Mouse (Mus musculus) CH12.LX (cell line): ENCODE measurements around the gene Lsm5. TPM values are rescaled to one million over a fixed set of nuclear protein-coding genes. Genes with fewer than 3 reads are reported as not detected.

Experiments used
- DNase-seq: peaks from one replicate; pipeline ENCODE4 v3.0.0-alpha.2; 2013; ENCODE audit errors: extremely low read depth
- H3K27ac ChIP-seq: 2 replicates; pipeline ENCODE4 v1.5.1; 2012; ENCODE audit warnings: low read depth, mild to moderate bottlenecking, control low read depth, moderate library complexity; ENCODE audit not compliant: insufficient read depth
- H3K27me3 ChIP-seq: replicated peaks from 2 replicates; pipeline ENCODE3; 2012; ENCODE audit warnings: inconsistent platforms
- H3K36me3 ChIP-seq, 2 experiments: replicated peaks in 1 of 2; 2 replicates each; pipeline versions ENCODE3 to v1.6.1; 2012; ENCODE audit warnings: inconsistent platforms in 1 of 2, low read length in 1 of 2, mild to moderate bottlenecking in 1 of 2, mixed read lengths in 1 of 2, moderate library complexity in 1 of 2; ENCODE audit not compliant: control insufficient read depth in 1 of 2, insufficient read depth in 1 of 2
- H3K4me1 ChIP-seq, 2 experiments: 2 replicates each; pipeline ENCODE4 v1.6.1; 2012; ENCODE audit warnings: inconsistent platforms in 1 of 2, moderate library complexity in 1 of 2; ENCODE audit not compliant: insufficient read depth in 2 of 2, control insufficient read depth in 1 of 2
- H3K4me2 ChIP-seq: 2 replicates; pipeline ENCODE4 v1.6.1; 2012; ENCODE audit warnings: low read depth, mild to moderate bottlenecking, control low read depth; ENCODE audit not compliant: poor library complexity, insufficient read depth, severe bottlenecking
- H3K4me3 ChIP-seq, 3 experiments: fragments of 150-350 bp in 1 of 3; sonication (generic) in 1 of 3; replicated peaks in 1 of 3; 2 replicates each; pipeline versions ENCODE3 to v1.5.1; 2011 to 2012; ENCODE audit warnings: low read depth in 2 of 3, low read length in 2 of 3, mild to moderate bottlenecking in 2 of 3, moderate library complexity in 2 of 3, control low read depth in 1 of 3, improper control_type of control experiment in 1 of 3, inconsistent platforms in 1 of 3, mixed read lengths in 1 of 3; ENCODE audit not compliant: poor library complexity in 1 of 3
- H3K79me2 ChIP-seq: replicated peaks from 2 replicates; pipeline ENCODE4 v1.6.1; 2012; ENCODE audit warnings: mild to moderate bottlenecking, moderate library complexity; ENCODE audit not compliant: control insufficient read depth, poor library complexity, insufficient read depth, severe bottlenecking; ENCODE audit errors: extremely low read depth
- H3K9ac ChIP-seq: 2 replicates; pipeline ENCODE4 v1.6.1; 2012; ENCODE audit warnings: low read depth, mild to moderate bottlenecking, control low read depth, moderate library complexity; ENCODE audit not compliant: insufficient read depth
- H3K9me3 ChIP-seq: replicated peaks from 2 replicates; pipeline ENCODE3; 2012; ENCODE audit warnings: low read length, inconsistent platforms, mixed read lengths
- CHD1 ChIP-seq: IDR thresholded peaks from 2 replicates; pipeline ENCODE4 v1.6.1; 2012; ENCODE audit warnings: low read depth, low read length, improper control_type of control experiment, inconsistent platforms
- CHD2 ChIP-seq: IDR thresholded peaks from 2 replicates; pipeline ENCODE4 v1.6.1; 2011; ENCODE audit warnings: low read length, improper control_type of control experiment
- E2F4 ChIP-seq: IDR thresholded peaks from 2 replicates; pipeline ENCODE4 v1.6.1; 2011; ENCODE audit warnings: low read depth, low read length, improper control_type of control experiment; ENCODE audit not compliant: insufficient replicate concordance
- ELF1 ChIP-seq: IDR thresholded peaks from 2 replicates; pipeline ENCODE4 v1.6.1; 2014; ENCODE audit warnings: low read depth, mild to moderate bottlenecking, inconsistent platforms, low read length, improper control_type of control experiment
- EP300 ChIP-seq: IDR thresholded peaks from 2 replicates; pipeline ENCODE4 v1.6.1; 2011; ENCODE audit warnings: low read length, improper control_type of control experiment
- GABPA ChIP-seq: IDR thresholded peaks from 2 replicates; pipeline ENCODE4 v1.6.1; 2012; ENCODE audit warnings: low read depth, low read length, improper control_type of control experiment, inconsistent platforms; ENCODE audit not compliant: insufficient replicate concordance
- HCFC1 ChIP-seq: IDR thresholded peaks from 2 replicates; pipeline ENCODE4 v1.6.1; 2012; ENCODE audit warnings: low read depth, mild to moderate bottlenecking, inconsistent platforms, low read length, improper control_type of control experiment
- IRF4 ChIP-seq: IDR thresholded peaks from 2 replicates; pipeline ENCODE4 v1.6.1; 2014; ENCODE audit warnings: low read depth, mild to moderate bottlenecking, inconsistent platforms, low read length, improper control_type of control experiment
- JUN ChIP-seq: IDR thresholded peaks from 2 replicates; pipeline ENCODE4 v1.6.1; 2011; ENCODE audit warnings: low read depth, mild to moderate bottlenecking, low read length, improper control_type of control experiment, moderate library complexity; ENCODE audit not compliant: insufficient read depth
- KAT2A ChIP-seq: IDR thresholded peaks from 2 replicates; pipeline ENCODE4 v1.6.1; 2012; ENCODE audit warnings: low read length, improper control_type of control experiment, inconsistent platforms; ENCODE audit not compliant: insufficient replicate concordance
- MAZ ChIP-seq: IDR thresholded peaks from 2 replicates; pipeline ENCODE4 v1.6.1; 2012; ENCODE audit warnings: low read depth, mild to moderate bottlenecking, inconsistent platforms, low read length, improper control_type of control experiment, moderate library complexity
- MXI1 ChIP-seq: IDR thresholded peaks from 2 replicates; pipeline ENCODE4 v1.6.1; 2011; ENCODE audit warnings: mild to moderate bottlenecking, low read depth, low read length, improper control_type of control experiment
- MYC ChIP-seq: IDR thresholded peaks from 2 replicates; pipeline ENCODE4 v1.6.1; 2011; ENCODE audit warnings: low read depth, mild to moderate bottlenecking, improper control_type of control experiment, low read length
- NELFE ChIP-seq: IDR thresholded peaks from 2 replicates; pipeline ENCODE4 v1.6.1; 2011; ENCODE audit warnings: low read depth, low read length, improper control_type of control experiment
- NRF1 ChIP-seq: IDR thresholded peaks from 2 replicates; pipeline ENCODE4 v1.6.1; 2014; ENCODE audit warnings: low read depth, mild to moderate bottlenecking, inconsistent platforms, low read length, improper control_type of control experiment, moderate library complexity
- PAX5 ChIP-seq: IDR thresholded peaks from 2 replicates; pipeline ENCODE4 v1.6.1; 2012; ENCODE audit warnings: low read length, inconsistent platforms, mixed read lengths
- POLR2A ChIP-seq: IDR thresholded peaks from 2 replicates; pipeline ENCODE4 v1.6.1; 2011; ENCODE audit warnings: low read depth, mild to moderate bottlenecking, improper control_type of control experiment, low read length
- POLR2AphosphoS2 ChIP-seq: IDR thresholded peaks from 2 replicates; pipeline ENCODE4 v1.6.1; 2011; ENCODE audit warnings: low read depth, low read length, improper control_type of control experiment
- RAD21 ChIP-seq: IDR thresholded peaks from 2 replicates; pipeline ENCODE4 v1.6.1; 2011; ENCODE audit warnings: low read depth, mild to moderate bottlenecking, low read length, improper control_type of control experiment, moderate library complexity
- SIN3A ChIP-seq: IDR thresholded peaks from 2 replicates; pipeline ENCODE4 v1.6.1; 2012; ENCODE audit warnings: low read length, improper control_type of control experiment, inconsistent platforms
- TBP ChIP-seq: conservative IDR thresholded peaks from 2 replicates; pipeline ENCODE4 v1.6.1; 2011; ENCODE audit warnings: low read depth, low read length, improper control_type of control experiment
- UBTF ChIP-seq: IDR thresholded peaks from 2 replicates; pipeline ENCODE4 v1.6.1; 2012; ENCODE audit warnings: low read depth, mild to moderate bottlenecking, inconsistent platforms, low read length, improper control_type of control experiment, moderate library complexity
- ZC3H11A ChIP-seq: IDR thresholded peaks from 2 replicates; pipeline ENCODE4 v1.6.1; 2012; ENCODE audit warnings: low read depth, mild to moderate bottlenecking, inconsistent platforms, low read length, improper control_type of control experiment
- ZKSCAN1 ChIP-seq: IDR thresholded peaks from 2 replicates; pipeline ENCODE4 v1.6.1; 2012; ENCODE audit warnings: low read depth, inconsistent platforms, low read length, improper control_type of control experiment, borderline replicate concordance
- ZMIZ1 ChIP-seq: IDR thresholded peaks from 2 replicates; pipeline ENCODE4 v1.6.1; 2012; ENCODE audit warnings: low read depth, mild to moderate bottlenecking, inconsistent platforms, low read length, improper control_type of control experiment
- ZNF384 ChIP-seq: IDR thresholded peaks from 2 replicates; pipeline ENCODE4 v1.6.1; 2012; ENCODE audit warnings: low read depth, low read length, improper control_type of control experiment, inconsistent platforms
- dilution Hi-C: fragments of 300-500 bp; cut with MboI; formaldehyde crosslinking; loops from 2 replicates; pipeline ENCODE4 v1.14.3; 2020; ENCODE audit warnings: low sequenced_read_pairs; ENCODE audit not compliant: extremely low pct_unique_long_range_greater_than_20kb, extremely low pct_ligation_motif_present
- in situ Hi-C: fragments of 300-500 bp; cut with MboI; formaldehyde crosslinking; loops from 3 replicates; pipeline ENCODE4 v1.14.3; 2019; ENCODE audit warnings: low sequenced_read_pairs, low pct_ligation_motif_present, low pct_unique_long_range_greater_than_20kb, mixed read lengths
- polyA plus RNA-seq: library from polyadenylated mRNA; unstranded; fragments of >175 nt; gene quantifications from 2 replicates; pipeline ENCODE4 v1.2.1, GENCODE M21; 2012; ENCODE audit warnings: low read depth; ENCODE audit not compliant: insufficient read length
- total RNA-seq, 2 experiments: library from RNA; depleted of rRNA; stranded (reverse); fragments of 300-350 nt in 1 of 2; fragments of >200 nt in 1 of 2; gene quantifications; 2 replicates each; pipeline ENCODE4 v1.2.3; 2012 to 2014

Gene Lsm5
- total and polyA plus RNA-seq, 3 experiments, result 89.3 to 298 (median 98.9) TPM

DNA sequence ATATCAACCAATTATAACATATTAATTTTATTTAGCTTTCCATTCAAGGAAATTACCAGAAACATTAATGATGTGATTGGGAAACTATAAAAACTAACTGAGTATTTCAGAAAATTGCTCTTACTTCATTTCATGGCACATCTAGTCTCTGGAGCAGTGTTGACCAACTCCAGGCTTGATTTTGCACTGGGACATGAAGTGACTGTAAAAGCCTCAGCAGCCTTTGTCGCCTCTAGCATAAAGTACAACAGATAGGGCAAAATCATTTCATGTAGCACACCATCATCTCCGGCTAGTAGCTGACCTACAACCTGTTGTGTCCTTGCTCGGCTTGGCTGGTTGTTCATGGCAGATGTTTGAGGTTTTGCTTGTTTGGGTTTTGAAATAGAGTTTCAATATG lies 40.1 kb downstream of the Lsm5 start:
- dilution Hi-C loops (no loop called here), in situ Hi-C loops (no loop called here)
- Histone ChIP-seq H3K4me3 (no peak overlapping the region), H3K36me3 (no peaks in the 10 kb centered on the region), H3K9ac (no peak overlapping the region), H3K9me3 (no peaks in the 10 kb centered on the region), H3K27me3 (no peaks in the 10 kb centered on the region), H3K4me1 (no peaks in the 10 kb centered on the region), H3K27ac (no peak overlapping the region), H3K79me2 (no peaks in the 10 kb centered on the region), H3K4me2 (no peak overlapping the region)
- TF ChIP-seq SIN3A (no peak), ZNF384 (no peak), POLR2AphosphoS2 (no peak), NELFE (no peak), ZC3H11A (no peak), HCFC1 (no peak), NRF1 (no peak), UBTF (no peak), TBP (no peak), MYC (no peak), ZMIZ1 (no peak), POLR2A (no peak), JUN (no peak), GABPA (no peak), E2F4 (no peak), ZKSCAN1 (no peak), RAD21 (no peak), PAX5 (no peak), CHD1 (no peak), IRF4 (no peak)
- DNase-seq, result no peak

- no peak overlapping the region for H3K27ac ChIP-seq
- no peaks in the 10 kb centered on the region for H3K27me3 ChIP-seq
- no peak overlapping the region for H3K4me3 ChIP-seq
- H3K4me1 ChIP-seq, result no peaks in the 10 kb centered on the region
- DNase-seq, result no peak
- no peaks in the 10 kb centered on the region for H3K9me3 ChIP-seq
- dilution Hi-C loops, result no loop called here
- in situ Hi-C loops, result no loop called here
- no peak overlapping the region for H3K4me2 ChIP-seq
- TF ChIP-seq POLR2AphosphoS2 (no peak), TBP (no peak), UBTF (no peak), NRF1 (no peak), KAT2A (no peak), MAZ (no peak), HCFC1 (no peak), PAX5 (no peak), CHD2 (no peak), CHD1 (no peak), MXI1 (no peak), ZMIZ1 (no peak), ELF1 (no peak), RAD21 (no peak), EP300 (no peak)
- H3K36me3 ChIP-seq, result no peaks in the 10 kb centered on the region
- H3K79me2 ChIP-seq, result no peaks in the 10 kb centered on the region
- H3K9ac ChIP-seq, result no peak overlapping the region
Observed at GRCm38 (mm10) chr6:56655393-56655792, 49.1 kb downstream of the Lsm5 start.
